Mouse (Mus musculus): ENCODE results near the gene Gm6401. TPM values are rescaled to one million over a fixed set of nuclear protein-coding genes. Genes with fewer than 3 reads are reported as not detected.
"Not testable (repeated sequence)": the region's sequence is repeated elsewhere in the genome, so short reads cannot be mapped to it uniquely, and the experiment has no call there.

The Gm6401 gene
- polyA plus RNA-seq (2016; fragmentation: Nextera tagmentation; extraction: Ambion mirVana) = not detected in 2 replicates

- not testable (repeated sequence) for H3K27me3 ChIP-seq (replicated peaks); H3K4me2 ChIP-seq; H3K9ac ChIP-seq; H3K4me3 ChIP-seq; H3K4me1 ChIP-seq; H3K36me3 ChIP-seq; H3K27ac ChIP-seq; H3K9me3 ChIP-seq (replicated peaks); ATAC-seq
- WGBS (ENCODE audit: insufficient replicate concordance) = 48% methylated on average over 1 of the region's 1 CpGs
Observed at GRCm38 (mm10) chr14:41967827-41968226, at the start of gene Gm6401. Gm6401 (minus strand) TSS chr14:41967927.

- H3K9me3 ChIP-seq (replicated peaks); H3K4me1 ChIP-seq; H3K9ac ChIP-seq; H3K36me3 ChIP-seq; H3K27me3 ChIP-seq (replicated peaks); H3K27ac ChIP-seq; H3K4me2 ChIP-seq; H3K4me3 ChIP-seq; ATAC-seq: not testable (repeated sequence)
- 67% methylated on average over 1 of the region's 1 CpGs for WGBS (ENCODE audit: insufficient replicate concordance)
Observed at GRCm38 (mm10) chr14:41983225-41983624, 15.5 kb upstream of the Gm6401 start, which contains the start of gene Gm3543. Gm3543 (minus strand) TSS chr14:41983325.

- not testable (repeated sequence) for H3K36me3 ChIP-seq; H3K4me3 ChIP-seq; ATAC-seq; H3K4me2 ChIP-seq; H3K9ac ChIP-seq; H3K9me3 ChIP-seq (replicated peaks); H3K27ac ChIP-seq; H3K4me1 ChIP-seq; H3K27me3 ChIP-seq (replicated peaks)
- WGBS (ENCODE audit: insufficient replicate concordance) = 38% methylated on average over 3 of the region's 3 CpGs
Observed at GRCm38 (mm10) chr14:41968596-41968995, 869 bp upstream of the Gm6401 start.

GRCm38 (mm10) chr14:41964095-41964494, 3.6 kb downstream of the Gm6401 start:
- H3K4me2 ChIP-seq; H3K4me3 ChIP-seq; H3K9me3 ChIP-seq (replicated peaks); H3K4me1 ChIP-seq; H3K9ac ChIP-seq; H3K27me3 ChIP-seq (replicated peaks); H3K36me3 ChIP-seq; ATAC-seq; H3K27ac ChIP-seq: not testable (repeated sequence)
- WGBS (ENCODE audit: insufficient replicate concordance) = 49% methylated on average over 4 of the region's 4 CpGs

- H3K4me3 ChIP-seq; H3K4me1 ChIP-seq; ATAC-seq; H3K4me2 ChIP-seq; H3K36me3 ChIP-seq; H3K27ac ChIP-seq; H3K9me3 ChIP-seq (replicated peaks); H3K27me3 ChIP-seq (replicated peaks); H3K9ac ChIP-seq: not testable (repeated sequence)
- 65% methylated on average over 2 of the region's 2 CpGs for WGBS (ENCODE audit: insufficient replicate concordance)
Observed at GRCm38 (mm10) chr14:41943695-41944094, 24.0 kb downstream of the Gm6401 start, which contains the start of gene 1700024B05Rik. 1700024B05Rik (plus strand) TSS chr14:41943995.

GRCm38 (mm10) chr14:41924649-41925048, 43.1 kb downstream of the Gm6401 start, which contains the start of gene 1700049E17Rik1:
1700049E17Rik1 (plus strand) TSS chr14:41924949.
- not testable (repeated sequence) for H3K27me3 ChIP-seq (replicated peaks); ATAC-seq; H3K4me2 ChIP-seq

More at GRCm38 (mm10) chr14:41924649-41925048, 43.1 kb downstream of the Gm6401 start, which contains the start of gene 1700049E17Rik1:
- H3K36me3 ChIP-seq; H3K4me3 ChIP-seq; H3K9ac ChIP-seq; H3K4me1 ChIP-seq; H3K27ac ChIP-seq; H3K9me3 ChIP-seq (replicated peaks): not testable (repeated sequence)
- no CpG with 5 or more reads among the region's 1 CpGs for WGBS (ENCODE audit: insufficient replicate concordance)

Other genes starting within 250 kb of the Gm6401 start
- gene Gm7929, start 217.3 kb downstream of the Gm6401 start, polyA plus RNA-seq (2016; fragmentation: Nextera tagmentation; extraction: Ambion mirVana) = not detected in 2 replicates
- gene Gm47189, start 195.5 kb downstream of the Gm6401 start, polyA plus RNA-seq (2016; fragmentation: Nextera tagmentation; extraction: Ambion mirVana) = not detected in 2 replicates
- not detected in 2 replicates for gene Gm7980, start 60.6 kb downstream of the Gm6401 start, polyA plus RNA-seq (2016; fragmentation: Nextera tagmentation; extraction: Ambion mirVana)
- gene 1700049E17Rik1, start 43.0 kb downstream of the Gm6401 start, polyA plus RNA-seq (2016; fragmentation: Nextera tagmentation; extraction: Ambion mirVana) = not detected in 2 replicates
- not detected in 2 replicates for gene 1700024B05Rik, start 23.9 kb downstream of the Gm6401 start, polyA plus RNA-seq (2016; fragmentation: Nextera tagmentation; extraction: Ambion mirVana)
- gene Gm3543, start 15.4 kb upstream of the Gm6401 start, polyA plus RNA-seq (2016; fragmentation: Nextera tagmentation; extraction: Ambion mirVana) = not detected in 2 replicates
- not detected in 2 replicates for gene Gm7951, start 149.4 kb upstream of the Gm6401 start, polyA plus RNA-seq (2016; fragmentation: Nextera tagmentation; extraction: Ambion mirVana)
- not detected in 2 replicates for gene Gm17027, start 194.7 kb upstream of the Gm6401 start, polyA plus RNA-seq (2016; fragmentation: Nextera tagmentation; extraction: Ambion mirVana)
- gene Gm3573, start 222.9 kb upstream of the Gm6401 start, polyA plus RNA-seq (2016; fragmentation: Nextera tagmentation; extraction: Ambion mirVana) = not detected in 2 replicates

All from liver, embryonic 12.5 days (tissue).